Mouse (Mus musculus): ENCODE measurements around the gene Nptxr.
A peak's percentile ranks its signal among the peaks of the same experiment; 100 is the strongest.
"Not testable (repeated sequence)": the region's sequence is repeated elsewhere in the genome, so short reads cannot be mapped to it uniquely, and the experiment has no call there.

The Nptxr gene

DNA sequence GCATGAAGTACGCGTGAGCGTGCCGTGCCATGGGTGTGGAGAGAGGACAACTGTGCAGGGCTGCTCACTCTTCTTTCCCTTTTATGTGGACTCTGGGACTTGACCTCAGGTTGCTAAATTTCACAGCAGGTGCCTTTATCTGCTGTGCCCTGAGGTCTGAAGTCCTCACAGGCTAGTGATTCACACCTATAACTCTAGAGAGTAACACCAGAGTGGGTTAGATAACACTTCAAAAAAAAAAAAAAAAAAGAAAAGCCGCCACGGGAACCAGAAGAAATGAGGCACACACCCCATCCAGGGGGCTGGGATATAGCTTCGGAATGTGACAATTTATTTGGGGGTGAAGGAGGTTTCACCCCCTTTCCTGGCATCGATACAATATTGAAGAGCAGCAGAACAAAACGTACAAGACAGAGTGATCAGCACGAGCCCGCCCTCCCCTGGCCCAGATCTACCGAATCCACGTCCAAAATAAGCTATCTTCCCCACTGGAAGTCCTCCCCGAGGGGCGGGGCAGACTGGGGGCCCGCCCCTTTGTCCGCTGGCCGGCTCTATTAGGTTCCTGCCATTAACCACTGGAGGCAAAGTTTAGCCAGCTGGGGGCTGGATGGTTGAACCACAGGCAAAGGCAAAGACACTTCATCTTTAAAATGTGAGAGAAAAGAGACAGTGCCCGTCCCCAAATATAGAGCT lies 19.2 kb upstream of the Nptxr start:
- peak; percentile 61 for DNase-seq (ENCODE audit: extremely low read depth, insufficient read length, low spot score)

DNA sequence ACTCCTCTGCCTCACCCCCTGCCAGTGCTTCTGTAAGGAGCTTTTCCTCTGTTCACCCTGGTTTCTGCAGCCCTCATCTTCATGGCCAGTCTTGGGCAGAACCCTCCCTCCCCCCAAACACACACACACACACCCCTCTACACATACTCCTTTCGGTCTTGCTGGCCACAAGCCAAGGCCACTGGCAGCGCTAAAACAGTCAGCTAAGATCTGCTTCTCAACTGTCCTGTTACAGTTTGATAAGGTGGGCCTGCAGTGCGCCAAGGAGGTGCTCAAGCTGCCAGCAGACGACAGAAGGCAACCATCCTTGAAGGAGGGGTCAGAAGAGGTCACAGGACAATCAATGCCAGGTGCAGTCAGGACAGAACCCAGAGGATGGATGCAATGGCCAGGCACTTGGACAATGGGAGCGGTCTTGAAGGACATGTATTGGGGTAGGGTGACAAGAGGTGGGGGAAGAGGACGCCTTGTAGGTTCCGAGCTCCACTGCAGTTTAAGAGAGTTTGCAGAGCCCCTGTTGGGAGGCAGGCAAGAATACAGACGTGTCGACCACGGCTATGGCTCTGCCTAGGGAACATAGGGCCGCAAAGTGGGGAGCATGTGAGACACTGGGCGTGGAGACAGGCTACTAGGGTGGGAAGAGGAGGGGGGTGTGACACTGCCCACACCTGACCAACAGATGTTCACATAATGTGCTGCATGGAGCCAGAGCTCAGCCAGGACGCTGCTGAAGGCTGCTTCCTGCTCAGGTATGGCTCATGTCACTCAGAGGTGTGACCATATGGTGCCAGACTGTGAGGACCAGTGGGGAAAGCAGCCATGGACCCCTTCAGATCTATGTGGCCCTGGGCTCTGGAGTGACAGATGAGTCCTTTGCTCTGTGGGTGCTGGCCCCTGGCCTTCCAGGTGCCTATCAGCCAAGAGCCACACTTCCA lies 18.0 kb upstream of the Nptxr start:
- DNase-seq (ENCODE audit: extremely low read depth, insufficient read length, low spot score), result no peak

DNA sequence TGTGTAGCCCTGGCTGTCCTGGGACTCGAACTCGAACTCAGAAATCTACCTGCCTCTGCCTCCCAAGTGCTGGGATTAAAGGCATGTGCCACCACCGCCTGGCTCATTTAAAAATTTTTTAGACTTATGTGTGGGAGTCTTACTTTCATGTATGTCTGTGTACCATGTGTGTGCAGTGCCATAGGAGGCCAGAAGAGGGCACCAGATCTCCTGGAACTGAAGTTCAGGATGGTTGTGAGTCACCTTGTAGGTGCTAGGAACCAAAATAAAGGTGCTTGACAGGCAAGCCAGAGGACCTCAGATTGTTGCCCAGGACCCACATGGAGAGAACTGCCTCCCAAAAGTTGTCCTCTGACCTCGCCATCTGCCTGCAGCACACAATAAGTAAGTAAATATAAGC lies 13.8 kb upstream of the Nptxr start:
- no peak for DNase-seq (ENCODE audit: extremely low read depth, insufficient read length, low spot score)

DNA sequence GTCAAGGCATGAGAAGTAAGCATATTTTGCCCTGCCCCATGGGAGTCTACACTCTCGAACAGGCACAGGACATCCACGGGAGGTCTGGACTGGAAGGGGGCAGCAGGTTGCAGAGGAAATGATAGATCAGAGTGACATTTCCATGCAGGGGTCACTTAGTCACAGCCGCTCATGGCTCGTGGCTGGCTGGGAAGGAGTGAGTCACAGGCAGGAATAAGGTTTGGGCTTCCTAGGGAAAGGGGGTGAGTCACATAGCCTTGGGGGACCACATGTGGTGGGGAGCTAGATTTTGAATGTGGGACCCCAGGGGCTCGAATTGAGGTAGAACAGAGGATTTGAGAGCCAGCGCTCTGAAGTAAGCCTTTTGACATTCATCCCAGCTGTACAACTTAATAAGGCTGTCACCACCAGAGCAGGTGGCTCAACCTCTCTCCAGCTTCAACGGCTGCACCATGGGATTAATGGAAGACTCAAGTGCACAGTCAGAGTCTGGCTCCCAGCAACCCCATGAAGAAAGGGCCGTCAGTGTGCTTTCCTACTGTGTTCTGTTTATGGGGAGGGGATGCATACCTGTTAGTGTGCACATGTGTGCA lies 9.2 kb upstream of the Nptxr start:
- DNase-seq (ENCODE audit: extremely low read depth, insufficient read length, low spot score), result peak; percentile 70

DNA sequence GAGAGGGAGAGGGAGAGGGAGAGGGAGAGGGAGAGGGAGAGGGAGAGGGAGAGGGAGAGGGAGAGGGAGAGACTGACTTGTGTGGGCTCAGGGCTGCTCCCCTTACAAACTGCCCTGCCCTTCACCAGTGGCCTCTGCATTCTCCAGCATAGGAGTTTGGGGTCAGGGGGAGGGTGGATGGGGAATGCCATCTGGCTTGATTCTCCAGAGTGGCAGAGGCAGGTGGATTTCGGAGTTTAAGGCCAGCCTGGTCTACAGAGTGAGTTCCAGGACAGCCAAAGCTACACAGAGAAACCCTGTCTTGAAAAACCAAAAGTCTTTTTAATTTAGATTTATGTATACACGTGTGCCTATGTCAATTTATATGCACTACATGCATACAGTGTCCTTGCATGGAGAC lies 8.3 kb upstream of the Nptxr start:
- DNase-seq (ENCODE audit: extremely low read depth, insufficient read length, low spot score), result not testable (repeated sequence)

DNA sequence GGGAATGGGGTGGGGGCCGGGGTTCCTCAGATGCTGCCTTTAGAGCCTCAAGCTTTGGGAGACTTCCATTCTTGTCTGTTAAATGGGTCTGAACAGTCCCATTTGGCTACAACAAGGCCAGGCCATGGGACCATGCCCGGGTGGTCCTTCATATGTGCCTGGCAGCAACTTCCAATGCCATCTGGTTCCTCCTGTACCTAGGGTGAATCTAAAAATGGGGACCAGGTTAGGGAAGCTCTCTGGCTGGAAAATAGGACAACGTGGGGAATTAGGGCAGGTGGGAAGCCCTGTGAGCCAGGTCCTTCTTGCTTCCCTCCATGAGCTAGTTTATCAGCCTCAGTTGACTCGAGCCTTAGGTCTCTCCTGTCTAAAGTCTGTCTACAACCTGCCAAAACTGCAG lies 6.4 kb upstream of the Nptxr start:
- DNase-seq (ENCODE audit: extremely low read depth, insufficient read length, low spot score), result no peak

GRCm38 (mm10) chr15:79810061-79810460 lies 5.5 kb upstream of the Nptxr start:
- no peak for DNase-seq (ENCODE audit: extremely low read depth, insufficient read length, low spot score)

DNA sequence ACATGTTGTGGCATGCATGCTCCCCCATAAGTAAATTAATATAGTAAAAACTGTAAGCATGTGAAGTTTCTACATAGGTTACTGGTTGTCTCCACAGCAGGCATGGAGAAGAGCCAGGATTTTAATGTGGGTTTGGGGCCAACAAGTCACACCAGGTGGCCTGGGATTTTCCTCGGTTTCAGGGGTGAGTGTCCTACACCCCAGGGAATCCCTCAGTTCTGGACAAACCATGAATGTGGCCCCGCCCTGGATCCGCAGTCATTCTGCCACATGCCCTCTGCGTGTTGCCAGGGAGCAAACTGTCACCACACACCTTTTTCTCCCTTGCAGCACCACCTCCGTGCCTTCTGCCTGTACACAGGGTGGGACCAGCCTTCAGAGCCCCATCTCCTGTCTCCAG lies 4.1 kb upstream of the Nptxr start:
- DNase-seq (ENCODE audit: extremely low read depth, insufficient read length, low spot score), result no peak

GRCm38 (mm10) chr15:79808114-79808513 lies 3.5 kb upstream of the Nptxr start:
- DNase-seq (ENCODE audit: extremely low read depth, insufficient read length, low spot score), result no peak

- DNase-seq (ENCODE audit: extremely low read depth, insufficient read length, low spot score), result no peak
These were observed 2.5 kb upstream of the Nptxr start for GRCm38 (mm10) chr15:79807050-79807449.

DNA sequence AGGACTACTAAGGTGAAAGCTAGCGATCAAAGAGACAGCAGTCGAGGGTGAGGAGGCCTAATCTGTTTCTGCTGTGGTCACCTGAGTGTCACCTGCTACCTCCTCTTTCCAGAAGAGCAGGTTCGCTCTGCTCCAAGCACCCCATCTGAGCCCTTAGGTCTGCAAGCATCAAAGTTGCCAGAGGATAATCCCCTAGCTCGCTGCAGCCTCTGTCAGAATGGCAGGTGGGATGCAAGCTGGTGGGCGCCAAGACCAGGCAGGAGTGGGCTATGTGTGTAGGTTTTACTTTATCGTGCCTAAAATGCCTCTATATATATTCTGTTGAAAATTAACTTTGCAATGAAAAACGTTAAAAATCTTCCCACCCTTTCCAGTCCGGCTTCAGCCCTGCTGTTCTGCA lies 680 bp upstream of the Nptxr start:
- DNase-seq (ENCODE audit: extremely low read depth, insufficient read length, low spot score), result no peak

DNA sequence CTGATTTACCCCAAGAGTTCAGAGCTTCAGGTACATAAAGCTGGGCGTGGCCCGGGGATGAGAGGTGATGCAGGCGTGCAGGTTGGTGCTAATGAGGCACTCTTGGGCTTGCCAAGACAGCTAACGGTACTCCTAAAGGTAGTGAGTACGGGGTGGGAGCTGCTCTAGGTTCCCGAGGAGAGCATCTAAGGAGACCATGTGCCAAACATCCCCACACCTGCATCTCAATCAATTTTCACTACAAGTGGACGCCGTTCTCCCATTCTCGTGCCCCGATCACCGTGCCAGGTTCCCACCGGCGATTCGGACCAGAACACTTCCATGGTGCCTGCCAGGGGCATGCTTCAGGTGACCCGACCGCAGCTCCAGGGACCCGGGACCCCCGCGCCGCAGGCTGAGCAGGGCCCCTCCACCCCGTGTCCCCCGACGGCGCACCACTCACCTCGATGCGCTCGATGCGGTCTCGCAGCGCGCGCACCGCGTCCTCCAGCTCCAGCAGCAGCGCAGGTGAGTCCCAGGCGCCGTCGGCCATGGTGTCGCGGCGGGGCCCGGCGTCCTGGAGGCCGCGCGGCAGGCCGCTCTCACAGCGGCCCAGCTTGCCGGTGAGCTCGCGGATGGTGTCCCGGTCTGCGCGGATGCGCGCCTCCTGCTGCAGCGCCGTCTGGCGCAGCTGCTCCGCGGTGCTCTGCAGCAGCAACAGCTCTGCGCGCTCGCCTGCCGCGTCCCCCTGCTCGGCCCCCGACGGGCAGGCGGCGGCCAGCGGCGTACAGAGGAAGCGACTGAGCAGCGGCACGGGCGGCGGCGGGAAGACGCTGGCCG lies 824 bp downstream of the Nptxr start:
- peak; percentile 73 for DNase-seq (ENCODE audit: extremely low read depth, insufficient read length, low spot score)

DNA sequence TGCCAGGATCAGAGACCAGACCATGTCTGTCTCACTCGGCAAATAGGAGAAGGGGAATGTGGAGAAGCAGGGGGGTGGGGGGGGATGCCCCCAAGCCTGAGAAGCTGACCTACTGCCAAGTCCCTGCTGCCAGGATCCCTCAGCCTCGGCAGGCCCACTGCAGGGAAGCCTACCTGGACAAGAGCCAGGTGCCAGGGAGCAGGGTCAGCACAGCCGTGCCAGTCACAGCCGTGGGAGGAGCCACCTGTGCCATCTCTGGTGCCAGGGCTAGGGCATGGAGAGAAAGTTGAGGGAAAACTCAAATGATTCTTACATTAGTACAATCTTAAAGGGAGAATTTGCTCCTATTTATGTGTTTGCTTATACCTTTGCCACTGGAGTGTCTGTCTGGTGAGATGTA lies 2.3 kb downstream of the Nptxr start:
- DNase-seq (ENCODE audit: extremely low read depth, insufficient read length, low spot score), result no peak

- no peak for DNase-seq (ENCODE audit: extremely low read depth, insufficient read length, low spot score)
These were observed 2.9 kb downstream of the Nptxr start for GRCm38 (mm10) chr15:79801646-79802045.

- no peak for DNase-seq (ENCODE audit: extremely low read depth, insufficient read length, low spot score)
These were observed 3.9 kb downstream of the Nptxr start for GRCm38 (mm10) chr15:79800701-79801100.

DNA sequence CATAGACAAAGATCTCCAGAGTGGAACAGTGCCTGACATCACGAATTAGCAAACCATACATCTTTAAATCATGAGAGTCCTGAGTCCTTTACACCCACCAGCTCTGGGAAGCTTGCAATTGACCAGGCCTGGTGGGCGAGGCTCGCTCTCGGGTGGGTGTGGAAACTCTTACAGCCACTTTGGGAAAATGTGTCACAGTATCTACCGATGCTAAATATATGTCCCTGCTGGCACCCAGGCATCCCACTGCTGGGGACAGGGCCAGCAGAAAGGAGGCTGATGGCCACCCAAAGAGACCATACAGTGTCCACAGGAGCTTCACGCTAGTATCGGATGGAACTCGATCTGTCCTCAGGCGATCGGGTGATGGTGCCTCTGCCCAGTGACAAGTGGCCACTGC lies 6.0 kb downstream of the Nptxr start:
- DNase-seq (ENCODE audit: extremely low read depth, insufficient read length, low spot score), result no peak

- no peak for DNase-seq (ENCODE audit: extremely low read depth, insufficient read length, low spot score)
These were observed 6.9 kb downstream of the Nptxr start for GRCm38 (mm10) chr15:79797680-79798079.

GRCm38 (mm10) chr15:79797096-79797495 lies 7.5 kb downstream of the Nptxr start:
- DNase-seq (ENCODE audit: extremely low read depth, insufficient read length, low spot score), result no peak

DNA sequence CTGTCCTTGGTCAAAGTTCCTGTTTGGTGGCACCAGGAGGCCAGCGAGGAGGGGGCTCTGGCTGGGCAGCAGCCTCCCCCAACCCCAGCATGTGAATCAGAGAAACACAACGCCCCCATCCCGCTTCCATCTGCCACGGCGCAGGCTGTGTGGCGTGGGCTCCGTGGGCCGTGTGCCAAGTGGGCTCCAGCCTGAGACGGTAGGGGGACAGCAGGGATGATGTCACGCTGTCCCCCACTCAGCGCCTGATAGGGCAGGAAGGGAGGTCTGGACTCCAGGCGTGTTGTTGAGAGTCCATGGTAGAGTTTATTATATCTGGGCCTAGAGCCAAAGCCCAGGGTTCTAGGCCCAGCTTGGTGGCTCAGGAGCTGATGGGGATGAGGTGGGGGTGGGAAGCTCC lies 8.3 kb downstream of the Nptxr start:
- no peak for DNase-seq (ENCODE audit: extremely low read depth, insufficient read length, low spot score)

GRCm38 (mm10) chr15:79794173-79794572 lies 10.4 kb downstream of the Nptxr start:
- DNase-seq (ENCODE audit: extremely low read depth, insufficient read length, low spot score), result no peak

GRCm38 (mm10) chr15:79793076-79793475 lies 11.5 kb downstream of the Nptxr start:
- DNase-seq (ENCODE audit: extremely low read depth, insufficient read length, low spot score), result no peak
